Mouse (Mus musculus) hindbrain, embryonic 10.5 days (tissue): ENCODE measurements around the gene Aftph. TPM values are rescaled to one million over a fixed set of nuclear protein-coding genes. Genes with fewer than 3 reads are reported as not detected.

ENCODE experiments used
- DNase-seq: peaks from one replicate; pipeline ENCODE4 v3.0.0-alpha.2; 2017; ENCODE audit warnings: low spot score
- H3K27ac ChIP-seq: fragments of 300-500 bp; sonication (generic); 2 replicates; pipeline ENCODE4 v1.5.1; 2016; ENCODE audit warnings: mild to moderate bottlenecking, moderate library complexity
- H3K27me3 ChIP-seq: fragments of 300-500 bp; sonication (generic); 2 replicates; pipeline ENCODE4 v1.6.1; 2016; ENCODE audit warnings: mild to moderate bottlenecking; ENCODE audit not compliant: poor library complexity, insufficient read depth, severe bottlenecking
- H3K36me3 ChIP-seq: fragments of 300-500 bp; sonication (generic); 2 replicates; pipeline ENCODE4 v1.6.1; 2016; ENCODE audit warnings: mild to moderate bottlenecking, moderate library complexity
- H3K4me1 ChIP-seq: fragments of 300-500 bp; sonication (generic); replicated peaks from 2 replicates; pipeline ENCODE4 v1.6.1; 2016; ENCODE audit warnings: mild to moderate bottlenecking
- H3K4me3 ChIP-seq: fragments of 300-500 bp; sonication (generic); 2 replicates; pipeline ENCODE4 v1.5.1; 2016; ENCODE audit warnings: mild to moderate bottlenecking, moderate library complexity
- H3K9me3 ChIP-seq: fragments of 300-500 bp; sonication (generic); 2 replicates; pipeline ENCODE4 v1.6.1; 2016; ENCODE audit warnings: mild to moderate bottlenecking, moderate library complexity
- WGBS: fragments of 180-500 bp; shearing (Covaris S2); methylation state at CpG from one replicate; pipeline ENCODE4 v1.1.7; 2016; 5-methylcytosine and 5-hydroxymethylcytosine counted together
- polyA plus RNA-seq: library from polyadenylated mRNA; unstranded; fragments of >200 nt; fragmentation: Nextera tagmentation; extraction: Ambion mirVana; gene quantifications from 2 replicates; pipeline ENCODE4 v1.2.1, GENCODE M21; 2016

Aftph gene
- 21.5 and 26.1 TPM in 2 replicates for polyA plus RNA-seq

- Histone ChIP-seq H3K27ac (peak within 1 kb of the TSS; percentile 94), H3K4me3 (peak within 1 kb of the TSS; percentile 95), H3K36me3 (no peaks in the 10 kb centered on the region), H3K4me1 (peaks cover 13% of the 10 kb centered on the region), H3K9me3 (no peaks in the 10 kb centered on the region), H3K27me3 (no peaks in the 10 kb centered on the region)
- WGBS: under 1% methylated on average over 79 of the region's 81 CpGs
- DNase-seq: peak; percentile 100
Observed at GRCm38 (mm10) chr11:20741201-20742100, at the start of gene Aftph. Gene Aftph, minus strand, starts transcription at chr11:20741589.

- WGBS: 82% methylated on average over 1 of the region's 1 CpGs
- H3K36me3 ChIP-seq: no peaks in the 10 kb centered on the region
- H3K27me3 ChIP-seq: no peaks in the 10 kb centered on the region
- no peak overlapping the region for H3K27ac ChIP-seq
- 0 out of 2 replicates have a peak, but pooled peaks cover under 1% of the 10 kb centered on the region for H3K4me1 ChIP-seq
- no peak for DNase-seq
- H3K9me3 ChIP-seq: peaks cover 6% of the 10 kb centered on the region
- H3K4me3 ChIP-seq: no peak overlapping the region
Observed at GRCm38 (mm10) chr11:20789015-20789414, 47.6 kb upstream of the Aftph start.

- no peak overlapping the region for H3K27ac ChIP-seq
- H3K4me1 ChIP-seq: no peaks in the 10 kb centered on the region
- peaks cover 6% of the 10 kb centered on the region for H3K9me3 ChIP-seq
- no peaks in the 10 kb centered on the region for H3K36me3 ChIP-seq
- H3K27me3 ChIP-seq: no peaks in the 10 kb centered on the region
- WGBS: 79% methylated on average over 3 of the region's 3 CpGs
- no peak for DNase-seq
- H3K4me3 ChIP-seq: no peak overlapping the region
Observed at GRCm38 (mm10) chr11:20788070-20788469, 46.7 kb upstream of the Aftph start.

GRCm38 (mm10) chr11:20786191-20786590 is 44.8 kb upstream of the Aftph start:
- Histone ChIP-seq H3K9me3 (peaks cover 6% of the 10 kb centered on the region), H3K27me3 (no peaks in the 10 kb centered on the region), H3K4me1 (no peaks in the 10 kb centered on the region), H3K4me3 (no peak overlapping the region), H3K27ac (no peak overlapping the region), H3K36me3 (no peaks in the 10 kb centered on the region)
- DNase-seq: no peak
- WGBS: 64% methylated on average over 2 of the region's 2 CpGs

GRCm38 (mm10) chr11:20785186-20785585 is 43.8 kb upstream of the Aftph start:
- no peaks in the 10 kb centered on the region for H3K36me3 ChIP-seq
- H3K27me3 ChIP-seq: no peaks in the 10 kb centered on the region
- peaks cover 6% of the 10 kb centered on the region for H3K9me3 ChIP-seq
- no peak overlapping the region for H3K4me3 ChIP-seq
- no peak for DNase-seq
- no peaks in the 10 kb centered on the region for H3K4me1 ChIP-seq
- no peak overlapping the region for H3K27ac ChIP-seq
- 85% methylated on average over 1 of the region's 1 CpGs for WGBS

- Histone ChIP-seq H3K36me3 (no peaks in the 10 kb centered on the region), H3K27ac (no peak overlapping the region), H3K27me3 (no peaks in the 10 kb centered on the region), H3K9me3 (peaks cover 6% of the 10 kb centered on the region), H3K4me3 (no peak overlapping the region), H3K4me1 (no peaks in the 10 kb centered on the region)
- 85% methylated on average over 6 of the region's 6 CpGs for WGBS
- no peak for DNase-seq
Observed at GRCm38 (mm10) chr11:20784776-20785175, 43.4 kb upstream of the Aftph start.

- Histone ChIP-seq H3K4me1 (no peaks in the 10 kb centered on the region), H3K4me3 (no peak overlapping the region), H3K9me3 (peaks cover 6% of the 10 kb centered on the region), H3K27ac (no peak overlapping the region), H3K27me3 (no peaks in the 10 kb centered on the region), H3K36me3 (no peaks in the 10 kb centered on the region)
- 92% methylated on average over 1 of the region's 1 CpGs for WGBS
- no peak for DNase-seq
Observed at GRCm38 (mm10) chr11:20783467-20783866, 42.1 kb upstream of the Aftph start.

- H3K9me3 ChIP-seq: peaks cover 6% of the 10 kb centered on the region
- H3K4me3 ChIP-seq: no peak overlapping the region
- H3K27me3 ChIP-seq: no peaks in the 10 kb centered on the region
- no peak for DNase-seq
- no peak overlapping the region for H3K27ac ChIP-seq
- no peaks in the 10 kb centered on the region for H3K4me1 ChIP-seq
- no peaks in the 10 kb centered on the region for H3K36me3 ChIP-seq
- 59% methylated on average over 2 of the region's 2 CpGs for WGBS
Observed at GRCm38 (mm10) chr11:20782620-20783019, 41.2 kb upstream of the Aftph start.

- no peak overlapping the region for H3K4me3 ChIP-seq
- peaks cover 9% of the 10 kb centered on the region for H3K9me3 ChIP-seq
- H3K27me3 ChIP-seq: no peaks in the 10 kb centered on the region
- 0 out of 2 replicates have a peak, but pooled peaks cover 2% of the 10 kb centered on the region for H3K4me1 ChIP-seq
- DNase-seq: no peak
- WGBS: 90% methylated on average over 4 of the region's 4 CpGs
- no peak overlapping the region for H3K27ac ChIP-seq
- H3K36me3 ChIP-seq: no peaks in the 10 kb centered on the region
Observed at GRCm38 (mm10) chr11:20780312-20780711, 38.9 kb upstream of the Aftph start.

- no peaks in the 10 kb centered on the region for H3K27me3 ChIP-seq
- H3K4me1 ChIP-seq: 0 out of 2 replicates have a peak, but pooled peaks cover 2% of the 10 kb centered on the region
- no peaks in the 10 kb centered on the region for H3K36me3 ChIP-seq
- no peak overlapping the region for H3K4me3 ChIP-seq
- H3K9me3 ChIP-seq: 0 out of 2 replicates have a peak, but pooled peaks cover 3% of the 10 kb centered on the region
- WGBS: 88% methylated on average over 3 of the region's 3 CpGs
- no peak overlapping the region for H3K27ac ChIP-seq
- DNase-seq: no peak
Observed at GRCm38 (mm10) chr11:20778861-20779563, 37.6 kb upstream of the Aftph start.

- H3K27ac ChIP-seq: no peak overlapping the region
- WGBS: 70% methylated on average over 1 of the region's 1 CpGs
- H3K4me3 ChIP-seq: no peak overlapping the region
- no peaks in the 10 kb centered on the region for H3K36me3 ChIP-seq
- 0 out of 2 replicates have a peak, but pooled peaks cover 3% of the 10 kb centered on the region for H3K9me3 ChIP-seq
- no peaks in the 10 kb centered on the region for H3K27me3 ChIP-seq
- no peak for DNase-seq
- H3K4me1 ChIP-seq: 0 out of 2 replicates have a peak, but pooled peaks cover 2% of the 10 kb centered on the region
Observed at GRCm38 (mm10) chr11:20778298-20778697, 36.9 kb upstream of the Aftph start.

GRCm38 (mm10) chr11:20776668-20777067 is 35.3 kb upstream of the Aftph start:
- Histone ChIP-seq H3K36me3 (no peaks in the 10 kb centered on the region), H3K27me3 (no peaks in the 10 kb centered on the region), H3K27ac (no peak overlapping the region), H3K4me3 (no peak overlapping the region), H3K4me1 (0 out of 2 replicates have a peak, but pooled peaks cover 7% of the 10 kb centered on the region), H3K9me3 (0 out of 2 replicates have a peak, but pooled peaks cover 3% of the 10 kb centered on the region)
- no peak for DNase-seq

- H3K9me3 ChIP-seq: 0 out of 2 replicates have a peak, but pooled peaks cover 3% of the 10 kb centered on the region
- no peak overlapping the region for H3K4me3 ChIP-seq
- 0 out of 2 replicates have a peak, but pooled peaks cover 7% of the 10 kb centered on the region for H3K4me1 ChIP-seq
- no peaks in the 10 kb centered on the region for H3K27me3 ChIP-seq
- no peak for DNase-seq
- WGBS: 65% methylated on average over 1 of the region's 1 CpGs
- no peaks in the 10 kb centered on the region for H3K36me3 ChIP-seq
- H3K27ac ChIP-seq: no peak overlapping the region
Observed at GRCm38 (mm10) chr11:20772642-20773041, 31.3 kb upstream of the Aftph start.
